In the genomic region with DNA sequence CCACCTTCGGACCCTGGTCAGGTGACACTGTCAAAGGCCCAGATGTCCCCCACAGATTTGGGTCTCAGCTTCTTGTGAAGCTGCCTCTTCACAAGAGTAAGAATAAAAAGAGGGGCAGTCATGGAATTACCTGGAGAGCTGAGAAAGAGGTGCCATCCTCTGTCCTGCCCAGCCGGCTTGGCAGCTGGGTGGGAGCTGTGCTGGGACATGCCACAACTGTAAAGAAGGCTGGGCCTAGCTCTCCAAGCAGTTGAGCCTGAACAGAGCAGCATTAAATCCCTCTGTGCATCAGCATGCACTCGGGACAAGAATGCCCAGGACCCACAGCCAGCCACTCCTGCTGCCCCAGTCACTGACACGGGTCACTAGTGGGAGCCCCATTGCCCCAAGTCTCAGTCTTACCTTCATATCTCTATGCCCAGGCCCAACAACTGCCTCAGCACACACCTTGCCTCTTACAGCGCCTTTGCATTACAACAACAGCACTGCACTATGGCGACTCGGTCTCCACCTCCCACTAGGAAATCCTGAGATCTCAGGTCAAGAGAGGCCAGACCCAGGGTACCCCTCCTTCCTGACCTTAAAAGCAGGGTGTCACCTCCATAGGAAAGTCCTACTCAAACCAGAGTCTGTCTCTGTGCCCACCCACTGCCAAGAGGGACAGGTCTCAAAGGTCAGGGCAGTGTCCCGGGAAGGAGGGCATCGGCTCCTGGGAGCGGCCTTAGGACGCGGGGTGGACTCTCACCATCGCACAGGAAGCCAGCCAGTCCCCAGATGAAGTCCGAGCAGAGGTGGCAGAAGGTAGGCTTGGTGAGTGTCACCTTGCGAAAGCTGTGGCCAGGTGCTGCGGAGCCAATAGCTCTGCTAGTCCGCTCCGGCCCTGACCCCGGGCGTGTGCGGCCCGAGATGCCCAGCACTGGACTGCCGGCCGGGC, we compare ENCODE assay signal across 8 mouse cellular contexts. TPM values are rescaled to one million over a fixed set of nuclear protein-coding genes. Genes with fewer than 3 reads are reported as not detected.
DNase-seq lines count a peak whose midpoint lies in the region; ATAC-seq and TF ChIP-seq lines count a peak whose summit lies in the region.

Idua (plus strand) TSS at position 634 of the 934 bp plus-strand sequence.

- peaks cover 3% of the 10 kb centered on the region for H3K79me2 ChIP-seq in heart, adult 2 months (replicated peaks; ENCODE audit: control insufficient read depth, insufficient read depth, low read length)

- H3K9me3 ChIP-seq in embryonic facial prominence, embryonic 12.5 days = no peaks in the 10 kb centered on the region

- no peak for TF ChIP-seq POLR2A in heart, adult 2 months (IDR thresholded peaks at IDR 0.05; ENCODE audit: insufficient read depth, low read depth, low read length)

- TF ChIP-seq CTCF in heart, adult 2 months (IDR thresholded peaks at IDR 0.05) = no peak

- no peaks in the 10 kb centered on the region for H3K27me3 ChIP-seq in heart, adult 2 months (ENCODE audit: control insufficient read depth, insufficient read depth, low read length)
- no peaks in the 10 kb centered on the region for H3K27me3 ChIP-seq in embryonic facial prominence, embryonic 12.5 days

- H3K4me3 ChIP-seq in heart, adult 2 months = peak within 1 kb of the TSS; percentile 95
- H3K4me3 ChIP-seq in embryonic facial prominence, embryonic 12.5 days = peak within 1 kb of the TSS; percentile 89

- no peak for DNase-seq in heart, adult 2 months
- no peak for DNase-seq in heart, adult 9 months (ENCODE audit: low spot score in 2 of 2)
- no peak for DNase-seq in heart, postnatal 36 days
- DNase-seq in liver = peak; percentile 29
- DNase-seq in natural killer cell, adult 2 months (ENCODE audit: low spot score in 2 of 2) = no peak

- intact Hi-C loops in heart, adult 2 months (cut with DNase I) = loop anchor here (2.0 to 10.0 kb wide), 4 partner anchors 29 to 1205 kb away; partner anchors contain the start of gene Dr1
- intact Hi-C loops in heart, postnatal 36 days (cut with DNase I) = loop anchor here (10.0 kb wide), 2 partner anchors 525 to 595 kb away; partner anchors contain the start of genes Ccdc18, Mtf2 and Tmed5

- peak within 1 kb of the TSS; percentile 90 for H3K4me2 ChIP-seq in embryonic facial prominence, embryonic 12.5 days (replicated peaks)

- whole genome bisulfite sequencing in heart, adult 2 months = 9% methylated on average over 24 of the region's 24 CpGs
- 11% methylated on average over 24 of the region's 24 CpGs for WGBS in embryonic facial prominence, embryonic 12.5 days

- H3K36me3 ChIP-seq in heart, adult 2 months (ENCODE audit: control insufficient read depth, insufficient read depth, low read length) = no peaks in the 10 kb centered on the region
- peaks cover 24% of the 10 kb centered on the region for H3K36me3 ChIP-seq in embryonic facial prominence, embryonic 12.5 days

- H3K4me1 ChIP-seq in heart, adult 2 months (ENCODE audit: control insufficient read depth, insufficient read depth, low read length) = peaks cover 8% of the 10 kb centered on the region
- H3K4me1 ChIP-seq in embryonic facial prominence, embryonic 12.5 days = peaks cover 14% of the 10 kb centered on the region

- no peak for TF ChIP-seq EP300 in heart, adult 2 months (IDR thresholded peaks at IDR 0.05; ENCODE audit: insufficient read depth, low read depth, low read length)

- H3K27ac ChIP-seq in heart, adult 2 months = peak within 1 kb of the TSS; percentile 84
- H3K27ac ChIP-seq in embryonic facial prominence, embryonic 12.5 days = no peak within 1 kb of the TSS

- peak; percentile 32 for ATAC-seq in CD4-positive, CD25-positive, alpha-beta regulatory T cell, adult 4 months
- ATAC-seq in embryonic facial prominence, embryonic 12.5 days (ENCODE audit: insufficient number of reproducible peaks, insufficient read depth, low FRiP score, low TSS enrichment) = peak; percentile 71
- ATAC-seq in neutrophil, adult 5-6 weeks (ENCODE audit: extremely low read depth, insufficient number of reproducible peaks, low FRiP score, poor library complexity, severe bottlenecking) = no peak

- peak within 1 kb of the TSS; percentile 91 for H3K9ac ChIP-seq in heart, adult 2 months (ENCODE audit: low read depth, low read length)
- peak within 1 kb of the TSS; percentile 87 for H3K9ac ChIP-seq in embryonic facial prominence, embryonic 12.5 days

RNA-seq across cellular contexts. Expression of gene Idua, which starts in this region (rescaled TPM):
- 10 to 100 TPM; 21.7 to 23.2 TPM for total RNA-seq in heart, adult 2 months (2021)
- 30.4 and 33.3 TPM in 2 replicates for polyA plus RNA-seq in heart, adult 2 months (2012; rRNA removed)
- 10 to 100 TPM; 22.1 to 56.4 TPM for polyA plus RNA-seq in CD4-positive, CD25-positive, alpha-beta regulatory T cell, adult 4 months (2017; shearing (Covaris generic))
- polyA plus RNA-seq in embryonic facial prominence, embryonic 12.5 days (2016; fragmentation: Nextera tagmentation; extraction: Ambion mirVana) = 13.4 and 14.5 TPM in 2 replicates
- total RNA-seq in heart, postnatal 36 days (2021) = 10 to 100 TPM; 21.6 to 21.8 TPM
- 11.9 and 13.0 TPM in 2 replicates for total RNA-seq in neutrophil, adult 5-6 weeks (2017)
